Mouse (Mus musculus) limb, embryonic 11.5 days (tissue): ENCODE results near the gene Usf3. TPM values are rescaled to one million over a fixed set of nuclear protein-coding genes. Genes with fewer than 3 reads are reported as not detected.

Experiments
- ATAC-seq: fragments of 200-750 bp; cut with Nextera tagmentation; 2 replicates; pipeline ENCODE4 v1.8.0; 2017; ENCODE audit warnings: low read depth; ENCODE audit not compliant: insufficient number of reproducible peaks, low FRiP score, low TSS enrichment
- DNase-seq: peaks from one replicate; pipeline ENCODE4 v3.0.0-alpha.2; 2015; ENCODE audit warnings: low spot score
- H3K27ac ChIP-seq: fragments of 300-500 bp; sonication (generic); replicated peaks from 2 replicates; pipeline ENCODE4 v1.5.1; 2014; ENCODE audit warnings: low read depth, mild to moderate bottlenecking, low read length
- H3K27me3 ChIP-seq: fragments of 300-500 bp; sonication (generic); 2 replicates; pipeline ENCODE4 v1.6.1; 2014; ENCODE audit warnings: mild to moderate bottlenecking, low read length, mixed read lengths; ENCODE audit not compliant: control insufficient read depth, insufficient read depth
- H3K36me3 ChIP-seq: fragments of 300-500 bp; sonication (generic); 2 replicates; pipeline ENCODE4 v1.6.1; 2014; ENCODE audit warnings: mild to moderate bottlenecking, low read length, moderate library complexity, mixed read lengths; ENCODE audit not compliant: control insufficient read depth, insufficient read depth
- H3K4me1 ChIP-seq: fragments of 300-500 bp; sonication (generic); 2 replicates; pipeline ENCODE4 v1.6.1; 2014; ENCODE audit warnings: low read length, mixed read lengths; ENCODE audit not compliant: control insufficient read depth, insufficient read depth
- H3K4me2 ChIP-seq: fragments of 300-500 bp; sonication (generic); 2 replicates; pipeline ENCODE4 v1.6.1; 2014; ENCODE audit warnings: low read depth, mild to moderate bottlenecking, moderate library complexity; ENCODE audit not compliant: severe bottlenecking
- H3K4me3 ChIP-seq: fragments of 300-500 bp; sonication (generic); 2 replicates; pipeline ENCODE4 v1.5.1; 2014; ENCODE audit warnings: low read depth, low read length
- H3K9ac ChIP-seq: fragments of 300-500 bp; sonication (generic); 2 replicates; pipeline ENCODE4 v1.6.1; 2014; ENCODE audit warnings: mild to moderate bottlenecking, low read length
- H3K9me3 ChIP-seq: fragments of 300-500 bp; sonication (generic); 2 replicates; pipeline ENCODE4 v1.6.1; 2016; ENCODE audit warnings: low read length; ENCODE audit not compliant: control insufficient read depth
- WGBS: fragments of 180-500 bp; shearing (Covaris S2); extraction: QIAGEN DNeasy Blood & Tissue Kit; methylation state at CpG from one replicate; pipeline ENCODE4 v1.1.7; 2014; 5-methylcytosine and 5-hydroxymethylcytosine counted together
- polyA plus RNA-seq: library from polyadenylated mRNA; unstranded; fragments of >200 nt; fragmentation: Nextera tagmentation; extraction: Ambion mirVana; gene quantifications from 2 replicates; pipeline ENCODE4 v1.2.1, GENCODE M21; 2014

Gene Usf3
- polyA plus RNA-seq, 1 experiment from 2014 or later, result 5.1 TPM

- no peak overlapping the region for H3K27ac ChIP-seq
- no peaks in the 10 kb centered on the region for H3K4me1 ChIP-seq
- DNase-seq, result no peak
- no peak overlapping the region for H3K4me3 ChIP-seq
- no peaks in the 10 kb centered on the region for H3K27me3 ChIP-seq
- no peaks in the 10 kb centered on the region for H3K9me3 ChIP-seq
- H3K36me3 ChIP-seq, result no peaks in the 10 kb centered on the region
- WGBS, result 81% methylated on average over 7 of the region's 7 CpGs
- ATAC-seq, result no peak
- no peak overlapping the region for H3K9ac ChIP-seq
- H3K4me2 ChIP-seq, result no peak overlapping the region
These were observed 81.0 kb downstream of the Usf3 start for GRCm38 (mm10) chr16:44253797-44254634.

DNA sequence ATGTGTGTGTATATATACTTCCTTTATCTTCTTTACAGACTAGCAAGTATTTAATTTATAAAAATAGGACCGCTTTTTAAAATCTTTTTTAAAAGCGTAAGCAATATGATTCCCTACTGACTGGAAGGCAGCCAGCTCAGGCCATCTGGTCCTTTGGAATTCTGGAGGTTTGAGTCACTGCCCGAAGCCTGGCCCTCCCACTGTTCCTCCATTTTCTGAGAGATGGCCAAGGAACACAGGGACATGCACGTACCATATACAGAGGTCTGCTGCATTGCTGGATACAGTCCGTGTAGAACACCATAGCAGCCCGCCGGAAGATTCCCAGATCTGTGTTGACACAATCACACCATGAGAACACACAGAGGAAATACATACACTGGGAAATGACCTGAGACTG is 81.7 kb downstream of the Usf3 start:
- H3K27me3 ChIP-seq, result no peaks in the 10 kb centered on the region
- 91% methylated on average over 7 of the region's 7 CpGs for WGBS
- H3K4me3 ChIP-seq, result no peak overlapping the region
- no peaks in the 10 kb centered on the region for H3K9me3 ChIP-seq
- H3K4me1 ChIP-seq, result no peaks in the 10 kb centered on the region
- H3K27ac ChIP-seq, result no peak overlapping the region
- DNase-seq (no peak), ATAC-seq (no peak)
- H3K4me2 ChIP-seq, result no peak overlapping the region
- no peaks in the 10 kb centered on the region for H3K36me3 ChIP-seq
- H3K9ac ChIP-seq, result no peak overlapping the region

DNA sequence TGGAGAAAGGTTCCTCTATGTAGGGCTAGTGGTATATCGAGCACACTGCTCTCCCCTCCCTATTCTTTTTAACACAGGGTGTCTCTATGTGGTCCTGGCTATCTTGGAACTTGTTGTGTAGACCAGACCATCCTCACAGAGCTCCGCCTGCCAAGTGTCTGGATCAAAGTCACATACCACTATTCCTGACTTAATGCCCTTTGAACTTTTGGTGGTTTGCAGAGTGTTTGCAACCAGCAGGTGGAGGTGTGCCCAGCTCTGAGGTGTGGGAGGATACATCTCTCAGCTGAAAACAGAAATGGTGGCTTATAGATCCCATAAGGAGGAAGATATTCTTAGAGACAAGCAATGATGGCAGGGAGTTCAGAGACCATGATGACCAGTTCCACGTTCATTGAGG is 84.4 kb downstream of the Usf3 start:
- WGBS, result 85% methylated on average over 3 of the region's 3 CpGs
- H3K9me3 ChIP-seq, result no peaks in the 10 kb centered on the region
- ATAC-seq, result no peak
- no peak for DNase-seq
- H3K27ac ChIP-seq, result no peak overlapping the region
- H3K4me2 ChIP-seq, result no peak overlapping the region
- H3K4me3 ChIP-seq, result no peak overlapping the region
- no peaks in the 10 kb centered on the region for H3K27me3 ChIP-seq
- no peaks in the 10 kb centered on the region for H3K4me1 ChIP-seq
- H3K36me3 ChIP-seq, result no peaks in the 10 kb centered on the region
- no peak overlapping the region for H3K9ac ChIP-seq

GRCm38 (mm10) chr16:44264916-44265315 is 91.9 kb downstream of the Usf3 start:
- no peaks in the 10 kb centered on the region for H3K4me1 ChIP-seq
- no peaks in the 10 kb centered on the region for H3K9me3 ChIP-seq
- ATAC-seq, result no peak
- H3K27ac ChIP-seq, result no peak overlapping the region
- H3K4me2 ChIP-seq, result no peak overlapping the region
- WGBS, result 83% methylated on average over 2 of the region's 2 CpGs
- no peaks in the 10 kb centered on the region for H3K27me3 ChIP-seq
- no peak overlapping the region for H3K9ac ChIP-seq
- no peaks in the 10 kb centered on the region for H3K36me3 ChIP-seq
- H3K4me3 ChIP-seq, result no peak overlapping the region
- no peak for DNase-seq

- Histone ChIP-seq H3K4me1 (no peaks in the 10 kb centered on the region), H3K4me3 (no peak overlapping the region), H3K9ac (no peak overlapping the region), H3K36me3 (no peaks in the 10 kb centered on the region), H3K4me2 (no peak overlapping the region), H3K27ac (no peak overlapping the region), H3K9me3 (no peaks in the 10 kb centered on the region), H3K27me3 (no peaks in the 10 kb centered on the region)
- ATAC-seq (no peak), DNase-seq (no peak)
- 87% methylated on average over 6 of the region's 6 CpGs for WGBS
These were observed 92.5 kb downstream of the Usf3 start for GRCm38 (mm10) chr16:44265562-44265961.

GRCm38 (mm10) chr16:44268541-44269215 is 95.6 kb downstream of the Usf3 start:
- ATAC-seq (no peak), DNase-seq (no peak)
- no peaks in the 10 kb centered on the region for H3K36me3 ChIP-seq
- 87% methylated on average over 7 of the region's 7 CpGs for WGBS
- H3K9me3 ChIP-seq, result no peaks in the 10 kb centered on the region
- no peak overlapping the region for H3K9ac ChIP-seq
- H3K27ac ChIP-seq, result no peak overlapping the region
- no peak overlapping the region for H3K4me3 ChIP-seq
- H3K4me1 ChIP-seq, result no peaks in the 10 kb centered on the region
- no peak overlapping the region for H3K4me2 ChIP-seq
- no peaks in the 10 kb centered on the region for H3K27me3 ChIP-seq

GRCm38 (mm10) chr16:44269578-44269977 is 96.5 kb downstream of the Usf3 start:
- Histone ChIP-seq H3K9me3 (no peaks in the 10 kb centered on the region), H3K27me3 (no peaks in the 10 kb centered on the region), H3K9ac (no peak overlapping the region), H3K36me3 (no peaks in the 10 kb centered on the region), H3K4me1 (no peaks in the 10 kb centered on the region), H3K4me3 (no peak overlapping the region), H3K27ac (no peak overlapping the region), H3K4me2 (no peak overlapping the region)
- DNase-seq, result no peak
- ATAC-seq, result no peak
- 77% methylated on average over 6 of the region's 6 CpGs for WGBS

DNA sequence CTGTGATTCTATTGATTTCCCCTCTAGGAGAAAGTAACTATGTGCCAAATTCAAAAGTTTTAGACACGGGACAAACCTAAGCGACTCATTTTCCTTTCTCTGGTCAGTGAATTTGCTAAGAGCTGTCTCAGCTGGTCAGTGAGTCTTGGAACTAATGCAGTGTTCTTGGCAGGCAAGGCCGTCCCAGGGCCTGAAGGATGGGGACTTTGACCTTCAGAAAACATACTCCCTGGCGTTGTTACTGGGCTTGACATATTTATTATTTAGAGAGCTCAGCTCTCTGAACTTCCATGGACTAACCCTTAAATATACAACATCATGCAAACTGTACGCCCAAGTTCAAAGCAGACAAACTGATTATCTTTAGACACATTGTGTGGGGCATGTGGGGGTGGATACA is 97.6 kb downstream of the Usf3 start:
- Histone ChIP-seq H3K36me3 (no peaks in the 10 kb centered on the region), H3K4me3 (no peak overlapping the region), H3K9me3 (no peaks in the 10 kb centered on the region), H3K4me1 (no peaks in the 10 kb centered on the region), H3K27ac (no peak overlapping the region), H3K4me2 (no peak overlapping the region), H3K9ac (no peak overlapping the region), H3K27me3 (no peaks in the 10 kb centered on the region)
- DNase-seq (no peak), ATAC-seq (no peak)
- WGBS, result 87% methylated on average over 5 of the region's 5 CpGs
